In genomic region chr6:39724866-39725711, GRCm38 (mm10) we compare ENCODE assay signal across 7 mouse cellular contexts. TPM values are rescaled to one million over a fixed set of nuclear protein-coding genes. Genes with fewer than 3 reads are reported as not detected.
DNase-seq lines count a peak whose midpoint lies in the region; ATAC-seq and TF ChIP-seq lines count a peak whose summit lies in the region.

Gene Braf, minus strand, starts transcription at chr6:39725463.

- no peaks in the 10 kb centered on the region for H3K36me3 ChIP-seq in embryonic facial prominence, embryonic 12.5 days
- no peaks in the 10 kb centered on the region for H3K36me3 ChIP-seq in kidney, adult 2 months (ENCODE audit: control insufficient read depth, insufficient read depth, low read length)
- H3K36me3 ChIP-seq in limb, embryonic 12.5 days: no peaks in the 10 kb centered on the region
- H3K36me3 ChIP-seq in midbrain, embryonic 15.5 days (replicated peaks): no peaks in the 10 kb centered on the region
- no peaks in the 10 kb centered on the region for H3K36me3 ChIP-seq in spleen, adult 2 months (ENCODE audit: control insufficient read depth, insufficient read depth, low read length)

- H3K4me1 ChIP-seq in embryonic facial prominence, embryonic 12.5 days: peaks cover 13% of the 10 kb centered on the region
- H3K4me1 ChIP-seq in kidney, adult 2 months (ENCODE audit: control insufficient read depth, insufficient read depth, low read length): peaks cover 5% of the 10 kb centered on the region; the same call in 1 of the 2 replicates
- peaks cover 27% of the 10 kb centered on the region for H3K4me1 ChIP-seq in limb, embryonic 12.5 days (replicated peaks)
- peaks cover 27% of the 10 kb centered on the region for H3K4me1 ChIP-seq in midbrain, embryonic 15.5 days
- H3K4me1 ChIP-seq in spleen, adult 2 months (ENCODE audit: control insufficient read depth, insufficient read depth, insufficient read length): peaks cover 2% of the 10 kb centered on the region; the same call in 1 of the 2 replicates

- ATAC-seq in embryonic facial prominence, embryonic 12.5 days (ENCODE audit: insufficient number of reproducible peaks, insufficient read depth, low FRiP score, low TSS enrichment): peak; percentile 92
- ATAC-seq in limb, embryonic 12.5 days (ENCODE audit: insufficient number of reproducible peaks, insufficient read depth, low FRiP score, low TSS enrichment, low read depth): peak; percentile 88
- ATAC-seq in midbrain, embryonic 15.5 days (replicated peaks): peak; percentile 92

- H3K9ac ChIP-seq in embryonic facial prominence, embryonic 12.5 days: peak within 1 kb of the TSS; percentile 86
- peak within 1 kb of the TSS; percentile 90 for H3K9ac ChIP-seq in limb, embryonic 12.5 days (replicated peaks)
- H3K9ac ChIP-seq in midbrain, embryonic 15.5 days: peak within 1 kb of the TSS; percentile 97

- peak within 1 kb of the TSS; percentile 63 for H3K4me3 ChIP-seq in embryonic facial prominence, embryonic 12.5 days
- H3K4me3 ChIP-seq in kidney, adult 2 months (ENCODE audit: insufficient read depth, low read depth, low read length): peak within 1 kb of the TSS; percentile 94
- H3K4me3 ChIP-seq in limb, embryonic 12.5 days (replicated peaks): peak within 1 kb of the TSS; percentile 89
- H3K4me3 ChIP-seq in midbrain, embryonic 15.5 days: peak within 1 kb of the TSS; percentile 94
- peak within 1 kb of the TSS; percentile 92 for H3K4me3 ChIP-seq in spleen, adult 2 months (ENCODE audit: extremely low read depth, insufficient read depth, insufficient read length)

- WGBS in embryonic facial prominence, embryonic 12.5 days: under 1% methylated on average over 51 of the region's 101 CpGs
- 4% methylated on average over 88 of the region's 101 CpGs for WGBS in kidney, adult 2 months
- 1% methylated on average over 73 of the region's 101 CpGs for WGBS in limb, embryonic 12.5 days
- WGBS in midbrain, embryonic 15.5 days: under 1% methylated on average over 54 of the region's 101 CpGs
- WGBS in spleen, adult 2 months: under 1% methylated on average over 67 of the region's 101 CpGs

- peak within 1 kb of the TSS; percentile 58 for H3K4me2 ChIP-seq in embryonic facial prominence, embryonic 12.5 days (replicated peaks)
- peak within 1 kb of the TSS; percentile 87 for H3K4me2 ChIP-seq in limb, embryonic 12.5 days
- H3K4me2 ChIP-seq in midbrain, embryonic 15.5 days: peak within 1 kb of the TSS; percentile 76

- peak within 1 kb of the TSS; percentile 94 for H3K27ac ChIP-seq in embryonic facial prominence, embryonic 12.5 days
- H3K27ac ChIP-seq in kidney, adult 2 months (ENCODE audit: insufficient read depth, low read depth, low read length): peak within 1 kb of the TSS; percentile 74
- peak within 1 kb of the TSS; percentile 94 for H3K27ac ChIP-seq in limb, embryonic 12.5 days
- H3K27ac ChIP-seq in midbrain, embryonic 15.5 days: peak within 1 kb of the TSS; percentile 98
- peak within 1 kb of the TSS; percentile 68 for H3K27ac ChIP-seq in spleen, adult 2 months (ENCODE audit: insufficient read depth, low read length)

- peak; percentile 83 for DNase-seq in adrenal gland, postnatal 25 days
- DNase-seq in heart, adult 18-20 months: peak; percentile 85 to 88
- DNase-seq in kidney, adult 2 months: peak; percentile 87
- DNase-seq in spleen, adult 2 months (ENCODE audit: low read depth in 1 of 2, low spot score in 2 of 2): peak; percentile 65 to 86

- no peaks in the 10 kb centered on the region for H3K9me3 ChIP-seq in embryonic facial prominence, embryonic 12.5 days
- H3K9me3 ChIP-seq in limb, embryonic 12.5 days: no peaks in the 10 kb centered on the region
- no peaks in the 10 kb centered on the region for H3K9me3 ChIP-seq in midbrain, embryonic 15.5 days

- TF ChIP-seq CTCF in kidney, adult 2 months (conservative IDR thresholded peaks at IDR 0.05; ENCODE audit: insufficient read depth, insufficient read length, low read depth, low read length): no peak
- no peak for TF ChIP-seq CTCF in spleen, adult 2 months (IDR thresholded peaks at IDR 0.05; ENCODE audit: extremely low read depth, insufficient read depth, insufficient read length, insufficient replicate concordance)

- no peaks in the 10 kb centered on the region for H3K27me3 ChIP-seq in embryonic facial prominence, embryonic 12.5 days
- H3K27me3 ChIP-seq in kidney, adult 2 months (replicated peaks; ENCODE audit: control insufficient read depth, insufficient read depth, low read length): no peaks in the 10 kb centered on the region
- H3K27me3 ChIP-seq in limb, embryonic 12.5 days: no peaks in the 10 kb centered on the region
- no peaks in the 10 kb centered on the region for H3K27me3 ChIP-seq in midbrain, embryonic 15.5 days (replicated peaks)
- H3K27me3 ChIP-seq in spleen, adult 2 months (ENCODE audit: control insufficient read depth, insufficient read depth, low read length): no peaks in the 10 kb centered on the region

- no peak for TF ChIP-seq POLR2A in kidney, adult 2 months (IDR thresholded peaks at IDR 0.05; ENCODE audit: low read depth, low read length)
- TF ChIP-seq POLR2A in spleen, adult 2 months (IDR thresholded peaks at IDR 0.05; ENCODE audit: low read depth, low read length): no peak

RNA-seq across cellular contexts. Expression of gene Braf, which starts in this region (rescaled TPM):
- total RNA-seq in adrenal gland, postnatal 25 days (2021): 35.1 and 43.4 TPM in 2 replicates
- polyA plus RNA-seq in embryonic facial prominence, embryonic 12.5 days (2016; fragmentation: Nextera tagmentation; extraction: Ambion mirVana): 18.6 and 18.9 TPM in 2 replicates
- 10 to 100 TPM; 15.2 to 15.9 TPM for total RNA-seq in heart, adult 18-20 months (2021)
- 9.2 and 12.0 TPM in 2 replicates for polyA plus RNA-seq in kidney, adult 2 months (2012; rRNA removed)
- polyA plus RNA-seq in limb, embryonic 12.5 days (2016; fragmentation: Nextera tagmentation; extraction: Ambion mirVana): 19.4 and 19.9 TPM in 2 replicates
- 23.7 and 26.3 TPM in 2 replicates for polyA plus RNA-seq in midbrain, embryonic 15.5 days (2015; fragmentation: Nextera tagmentation; extraction: Ambion mirVana)
- polyA plus RNA-seq in spleen, adult 2 months (2012; rRNA removed): 4.5 and 6.4 TPM in 2 replicates

Comparison
In these comparisons a context has a peak if more than half of its experiments do, and no peak if none do; other contexts are left out.
1. Peak in every context shown above with its lines: DNase-seq, ATAC-seq, H3K4me3 ChIP-seq and H3K27ac ChIP-seq.